Mouse (Mus musculus): ENCODE data around the gene Myo18b.

DNA sequence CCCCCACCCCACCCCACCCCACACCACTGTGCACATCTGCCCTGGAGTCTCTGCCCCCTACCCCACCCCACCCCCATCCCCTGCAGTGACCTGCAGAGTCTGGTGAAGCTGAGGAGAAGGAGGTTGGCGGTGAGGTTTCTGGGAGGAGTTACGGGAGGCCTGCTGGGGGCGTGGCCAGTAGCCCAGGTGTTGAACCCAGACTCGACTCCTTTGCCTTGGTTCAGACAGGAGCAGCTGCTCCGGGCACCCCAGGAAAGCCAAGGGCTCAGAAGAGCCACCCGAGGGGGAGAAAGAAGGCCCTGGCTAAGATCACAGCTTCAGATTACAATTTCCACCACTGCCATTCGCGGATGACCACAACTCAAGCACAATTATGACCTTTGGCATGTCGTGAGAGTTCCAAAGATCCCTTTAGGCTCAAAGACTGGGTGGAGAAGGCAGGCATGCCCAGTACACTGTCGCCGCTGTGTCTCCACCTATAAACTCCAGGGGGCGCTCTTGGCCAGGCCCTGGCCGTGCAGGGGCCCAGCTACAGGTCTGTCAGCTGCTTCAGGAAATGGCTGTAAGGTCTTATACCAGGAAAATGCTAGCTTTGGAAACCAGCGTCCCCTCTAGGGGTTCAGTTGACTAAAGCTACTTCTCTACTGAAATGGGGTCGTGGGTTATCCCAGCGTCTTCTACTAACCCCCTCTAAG is 47.4 kb downstream of the Myo18b start:
- TF ChIP-seq POLR2A (IDR thresholded peaks at IDR 0.05; ENCODE audit: control insufficient read depth, low read depth, low read length) (no peak), CTCF (IDR thresholded peaks at IDR 0.05; ENCODE audit: control insufficient read depth, insufficient read depth, insufficient replicate concordance, low read depth, low read length) (peak; percentile 88)
